Mouse (Mus musculus): Measurements from ENCODE around the gene Tent5c.

Gene Tent5c

GRCm38 (mm10) chr3:100408351-100409043 lies 80.6 kb downstream of the Tent5c start:
- in situ Hi-C loops (cut with MboI; ENCODE audit: low sequenced_read_pairs): no loop called here

GRCm38 (mm10) chr3:100402656-100403055 lies 86.5 kb downstream of the Tent5c start:
- in situ Hi-C loops (cut with MboI; ENCODE audit: low sequenced_read_pairs): no loop called here

Measured in CH12F3 (cell line).